8 mouse cellular contexts compared by ENCODE assay signal in genomic region chr3:104752845-104753244, GRCm38 (mm10). TPM values are rescaled to one million over a fixed set of nuclear protein-coding genes. Genes with fewer than 3 reads are reported as not detected.
A peak's percentile ranks its signal among the peaks of the same experiment; 100 is the strongest.
DNase-seq lines count a peak whose midpoint lies in the region; ATAC-seq lines count a peak whose summit lies in the region.
"Not testable (repeated sequence)": the region's sequence is repeated elsewhere in the genome, so short reads cannot be mapped to it uniquely, and the experiment has no call there.
"Had no signal": no experiment of that assay in that cellular context is flagged by ENCODE, and none has a peak within 500 bp of the region (broad histone marks: within the 10 kb centered on the region; RNA-seq: fewer than 3 reads in every experiment).

No protein-coding gene starts in this region.

- not testable (repeated sequence) for ATAC-seq in embryonic facial prominence, embryonic 15.5 days (ENCODE audit: insufficient number of reproducible peaks, low FRiP score, low TSS enrichment, low read depth); heart, embryonic 12.5 days (ENCODE audit: insufficient number of reproducible peaks, low FRiP score); kidney, embryonic 14.5 days (ENCODE audit: low FRiP score, low TSS enrichment); liver, embryonic 12.5 days; midbrain, embryonic 11.5 days (ENCODE audit: low FRiP score); stomach, embryonic 15.5 days (ENCODE audit: insufficient read depth, low FRiP score, low read depth)

- not testable (repeated sequence) for H3K4me3 ChIP-seq in embryonic facial prominence, embryonic 15.5 days (replicated peaks); kidney, embryonic 14.5 days (ENCODE audit: low read length); midbrain, embryonic 11.5 days (ENCODE audit: low read depth, low read length); stomach, embryonic 15.5 days (replicated peaks)
- peak overlapping the region; percentile 36 for H3K4me3 ChIP-seq in heart, embryonic 12.5 days
- H3K4me3 ChIP-seq in liver, embryonic 12.5 days = peak overlapping the region; percentile 23

- not testable (repeated sequence) for H3K4me1 ChIP-seq in embryonic facial prominence, embryonic 15.5 days; kidney, embryonic 14.5 days (ENCODE audit: control insufficient read depth, insufficient read depth, low read length); liver, embryonic 12.5 days; midbrain, embryonic 11.5 days (ENCODE audit: control insufficient read depth, insufficient read depth, low read length); stomach, embryonic 15.5 days
- peaks cover 14% of the 10 kb centered on the region; the same call in 1 of the 2 replicates for H3K4me1 ChIP-seq in heart, embryonic 12.5 days (replicated peaks)

- H3K27me3 ChIP-seq in embryonic facial prominence, embryonic 15.5 days; heart, embryonic 12.5 days (replicated peaks); kidney, embryonic 14.5 days (ENCODE audit: control insufficient read depth, insufficient read depth, low read length); midbrain, embryonic 11.5 days (ENCODE audit: control insufficient read depth, insufficient read depth, low read length); stomach, embryonic 15.5 days (replicated peaks): not testable (repeated sequence)
- H3K27me3 ChIP-seq in liver, embryonic 12.5 days (replicated peaks) = peaks cover 23% of the 10 kb centered on the region; the same call in 1 of the 2 replicates

- H3K9ac ChIP-seq in embryonic facial prominence, embryonic 15.5 days; kidney, embryonic 14.5 days (ENCODE audit: low read depth, low read length); liver, embryonic 12.5 days; midbrain, embryonic 11.5 days (ENCODE audit: low read length); stomach, embryonic 15.5 days: not testable (repeated sequence)
- peak overlapping the region; percentile 30; the same call in 1 of the 2 replicates for H3K9ac ChIP-seq in heart, embryonic 12.5 days

- 16% methylated on average over 25 of the region's 25 CpGs for WGBS in embryonic facial prominence, embryonic 15.5 days
- WGBS in heart, embryonic 12.5 days = 12% methylated on average over 22 of the region's 25 CpGs
- WGBS in kidney, embryonic 14.5 days = 23% methylated on average over 21 of the region's 25 CpGs
- WGBS in liver, embryonic 12.5 days (ENCODE audit: insufficient replicate concordance) = 14% methylated on average over 23 of the region's 25 CpGs
- 14% methylated on average over 19 of the region's 25 CpGs for WGBS in midbrain, embryonic 11.5 days
- 16% methylated on average over 22 of the region's 25 CpGs for WGBS in stomach, embryonic 15.5 days

- peak; percentile 34 to 57 for DNase-seq in adrenal gland, postnatal 36 days
- peak; percentile 77 for DNase-seq in midbrain, embryonic 11.5 days (ENCODE audit: low spot score, missing footprints)

- not testable (repeated sequence) for H3K9me3 ChIP-seq in embryonic facial prominence, embryonic 15.5 days (replicated peaks); heart, embryonic 12.5 days (replicated peaks); kidney, embryonic 14.5 days (ENCODE audit: control insufficient read depth, low read length); liver, embryonic 12.5 days (replicated peaks); midbrain, embryonic 11.5 days (ENCODE audit: control insufficient read depth, low read length); stomach, embryonic 15.5 days

- H3K27ac ChIP-seq in embryonic facial prominence, embryonic 15.5 days (replicated peaks); heart, embryonic 12.5 days (ENCODE audit: poor library complexity, severe bottlenecking); kidney, embryonic 14.5 days (ENCODE audit: low read depth, low read length); liver, embryonic 12.5 days; midbrain, embryonic 11.5 days (ENCODE audit: low read depth, low read length); stomach, embryonic 15.5 days: not testable (repeated sequence)

- not testable (repeated sequence) for H3K36me3 ChIP-seq in embryonic facial prominence, embryonic 15.5 days; heart, embryonic 12.5 days; kidney, embryonic 14.5 days (ENCODE audit: control insufficient read depth, insufficient read depth, low read length); liver, embryonic 12.5 days; midbrain, embryonic 11.5 days (ENCODE audit: control insufficient read depth, insufficient read depth, low read length); stomach, embryonic 15.5 days

- peak overlapping the region; percentile 36; the same call in 1 of the 2 replicates for H3K4me2 ChIP-seq in embryonic facial prominence, embryonic 15.5 days (replicated peaks)
- H3K4me2 ChIP-seq in heart, embryonic 12.5 days = peak overlapping the region; percentile 60
- H3K4me2 ChIP-seq in kidney, embryonic 14.5 days (replicated peaks; ENCODE audit: low read depth, low read length) = peak overlapping the region; percentile 15; the same call in 1 of the 2 replicates
- peak overlapping the region; percentile 53 for H3K4me2 ChIP-seq in liver, embryonic 12.5 days
- H3K4me2 ChIP-seq in midbrain, embryonic 11.5 days = not testable (repeated sequence)
- H3K4me2 ChIP-seq in stomach, embryonic 15.5 days = 0 out of 2 replicates have a peak overlapping the region, but pooled peaks have one; percentile 13

RNA-seq across cellular contexts. Expression of gene Ppm1j, which starts 28.0 kb away (rescaled TPM):
- 1 to 10 TPM; 4.6 to 6.6 TPM for total RNA-seq in adrenal gland, postnatal 36 days (2021)
- 4.7 and 4.8 TPM in 2 replicates for polyA plus RNA-seq in embryonic facial prominence, embryonic 15.5 days (2015; fragmentation: Nextera tagmentation; extraction: Ambion mirVana)
- polyA plus RNA-seq in heart, embryonic 12.5 days (2016; fragmentation: Nextera tagmentation; extraction: Ambion mirVana) = 39.2 and 39.3 TPM in 2 replicates
- polyA plus RNA-seq in kidney, embryonic 14.5 days (2014; fragmentation: Nextera tagmentation; extraction: Ambion mirVana) = 3.5 and 5.3 TPM in 2 replicates
- polyA plus RNA-seq in liver, embryonic 12.5 days (2016; fragmentation: Nextera tagmentation; extraction: Ambion mirVana) = 0.79 and 1.3 TPM in 2 replicates
- polyA plus RNA-seq in midbrain, embryonic 11.5 days (2014; fragmentation: Nextera tagmentation; extraction: Ambion mirVana) = 0.44 and 0.97 TPM in 2 replicates
- 3.1 and 4.1 TPM in 2 replicates for polyA plus RNA-seq in stomach, embryonic 15.5 days (2015; fragmentation: Nextera tagmentation; extraction: Ambion mirVana)

RNA-seq across cellular contexts. Expression of gene Fam19a3, which starts 28.8 kb away (rescaled TPM):
- total RNA-seq in adrenal gland, postnatal 36 days (2021) = 1 to 10 TPM in 1 of 2 experiments, under 1 TPM in 1; 0.82 to 1.3 TPM
- 0.12 and 0.20 TPM in 2 replicates for polyA plus RNA-seq in embryonic facial prominence, embryonic 15.5 days (2015; fragmentation: Nextera tagmentation; extraction: Ambion mirVana)
- 1.3 and 1.6 TPM in 2 replicates for polyA plus RNA-seq in heart, embryonic 12.5 days (2016; fragmentation: Nextera tagmentation; extraction: Ambion mirVana)
- 0.09 and 0.24 TPM in 2 replicates for polyA plus RNA-seq in kidney, embryonic 14.5 days (2014; fragmentation: Nextera tagmentation; extraction: Ambion mirVana)
- not detected in 2 replicates for polyA plus RNA-seq in liver, embryonic 12.5 days (2016; fragmentation: Nextera tagmentation; extraction: Ambion mirVana)
- not detected in 2 replicates for polyA plus RNA-seq in midbrain, embryonic 11.5 days (2014; fragmentation: Nextera tagmentation; extraction: Ambion mirVana)
- polyA plus RNA-seq in stomach, embryonic 15.5 days (2015; fragmentation: Nextera tagmentation; extraction: Ambion mirVana) = 0.10 and 0.21 TPM in 2 replicates
- polyA plus RNA-seq: myocyte had no signal

RNA-seq across cellular contexts. Expression of gene Rhoc, which starts 35.3 kb away (rescaled TPM):
- 100 to 1,000 TPM; 107 to 133 TPM for total RNA-seq in adrenal gland, postnatal 36 days (2021)
- 163 and 174 TPM in 2 replicates for polyA plus RNA-seq in embryonic facial prominence, embryonic 15.5 days (2015; fragmentation: Nextera tagmentation; extraction: Ambion mirVana)
- polyA plus RNA-seq in heart, embryonic 12.5 days (2016; fragmentation: Nextera tagmentation; extraction: Ambion mirVana) = 260 and 269 TPM in 2 replicates
- polyA plus RNA-seq in kidney, embryonic 14.5 days (2014; fragmentation: Nextera tagmentation; extraction: Ambion mirVana) = 110 and 127 TPM in 2 replicates
- 28.1 and 34.1 TPM in 2 replicates for polyA plus RNA-seq in liver, embryonic 12.5 days (2016; fragmentation: Nextera tagmentation; extraction: Ambion mirVana)
- 78.2 and 82.0 TPM in 2 replicates for polyA plus RNA-seq in midbrain, embryonic 11.5 days (2014; fragmentation: Nextera tagmentation; extraction: Ambion mirVana)
- 156 and 157 TPM in 2 replicates for polyA plus RNA-seq in stomach, embryonic 15.5 days (2015; fragmentation: Nextera tagmentation; extraction: Ambion mirVana)
